Mouse (Mus musculus) bone marrow macrophage, adult 2 months (primary cell): ENCODE data around the gene Mms19.

Experiments used
- CTCF ChIP-seq: IDR thresholded peaks from 2 replicates; pipeline ENCODE4 v1.5.1; 2012; ENCODE audit warnings: low read depth, mild to moderate bottlenecking, low read length, moderate library complexity
- POLR2A ChIP-seq: IDR thresholded peaks from 2 replicates; pipeline ENCODE4 v1.6.1; 2012; ENCODE audit warnings: mild to moderate bottlenecking, low read depth, low read length, borderline replicate concordance

DNA sequence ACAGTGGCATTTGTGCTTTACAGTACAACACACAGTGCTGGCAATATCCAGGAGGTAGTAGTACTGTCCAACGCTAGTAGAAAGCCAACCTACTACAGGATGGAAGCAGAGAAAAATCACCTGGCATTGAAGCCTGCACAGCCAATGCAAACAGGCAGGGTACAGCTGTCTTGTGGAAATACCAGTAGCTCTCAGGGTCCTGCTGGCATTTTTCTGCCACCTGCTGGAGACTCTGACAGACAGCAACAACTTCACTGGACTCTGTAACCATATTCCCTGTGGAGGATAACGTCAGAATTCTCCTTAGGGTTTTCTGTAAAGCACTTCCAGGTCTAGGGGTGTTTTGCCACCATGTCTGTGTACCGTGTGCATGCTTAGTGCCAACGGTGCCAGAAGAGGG is 28.7 kb downstream of the Mms19 start:
- TF ChIP-seq CTCF = no peak
- TF ChIP-seq POLR2A = no peak
